Mouse (Mus musculus) intestine, embryonic 14.5 days (tissue): ENCODE data around the gene Zfp715. TPM values are rescaled to one million over a fixed set of nuclear protein-coding genes. Genes with fewer than 3 reads are reported as not detected.
"Not testable (repeated sequence)": the region's sequence is repeated elsewhere in the genome, so short reads cannot be mapped to it uniquely, and the experiment has no call there.

Experiments
- ATAC-seq: fragments of 200-750 bp; cut with Nextera tagmentation; replicated peaks from 2 replicates; pipeline ENCODE4 v1.8.0; 2017; ENCODE audit warnings: low read depth, moderate number of reproducible peaks, moderate TSS enrichment, moderate library complexity; ENCODE audit not compliant: low FRiP score, low TSS enrichment
- DNase-seq: peaks from one replicate; pipeline ENCODE4 v3.0.0-alpha.2; 2018; ENCODE audit warnings: low spot score
- H3K27ac ChIP-seq: fragments of 300-500 bp; sonication (generic); 2 replicates; pipeline ENCODE4 v1.5.1; 2014; ENCODE audit warnings: low read depth, mild to moderate bottlenecking, control low read depth
- H3K27me3 ChIP-seq: fragments of 300-500 bp; sonication (generic); replicated peaks from 2 replicates; pipeline ENCODE4 v1.6.1; 2014; ENCODE audit warnings: low read length, control low read depth; ENCODE audit not compliant: control insufficient read depth, insufficient read depth
- H3K36me3 ChIP-seq: fragments of 300-500 bp; sonication (generic); 2 replicates; pipeline ENCODE4 v1.6.1; 2014; ENCODE audit warnings: low read length, control low read depth; ENCODE audit not compliant: control insufficient read depth, insufficient read depth
- H3K4me1 ChIP-seq: fragments of 300-500 bp; sonication (generic); replicated peaks from 2 replicates; pipeline ENCODE4 v1.6.1; 2014; ENCODE audit warnings: low read length, control low read depth, mixed read lengths; ENCODE audit not compliant: control insufficient read depth, insufficient read depth
- H3K4me2 ChIP-seq: fragments of 300-500 bp; sonication (generic); 2 replicates; pipeline ENCODE4 v1.6.1; 2014; ENCODE audit warnings: low read length
- H3K4me3 ChIP-seq: fragments of 300-500 bp; sonication (generic); 2 replicates; pipeline ENCODE4 v1.5.1; 2014; ENCODE audit warnings: low read depth, low read length, control low read depth, mixed read lengths
- H3K9ac ChIP-seq: fragments of 300-500 bp; sonication (generic); 2 replicates; pipeline ENCODE4 v1.6.1; 2014; ENCODE audit warnings: mild to moderate bottlenecking, low read length
- H3K9me3 ChIP-seq: fragments of 300-500 bp; sonication (generic); 2 replicates; pipeline ENCODE4 v1.6.1; 2016; ENCODE audit warnings: low read length, control low read depth; ENCODE audit not compliant: control insufficient read depth
- WGBS: fragments of 180-500 bp; shearing (Covaris S2); extraction: QIAGEN DNeasy Blood & Tissue Kit; methylation state at CpG from one replicate; pipeline ENCODE4 v1.1.7; 2014; 5-methylcytosine and 5-hydroxymethylcytosine counted together
- polyA plus RNA-seq: library from polyadenylated mRNA; unstranded; fragments of >200 nt; fragmentation: Nextera tagmentation; extraction: Ambion mirVana; gene quantifications from 2 replicates; pipeline ENCODE4 v1.2.1, GENCODE M21; 2014

Gene Zfp715
- polyA plus RNA-seq, 1 experiment from 2014 or later, result 14.1 TPM

DNA sequence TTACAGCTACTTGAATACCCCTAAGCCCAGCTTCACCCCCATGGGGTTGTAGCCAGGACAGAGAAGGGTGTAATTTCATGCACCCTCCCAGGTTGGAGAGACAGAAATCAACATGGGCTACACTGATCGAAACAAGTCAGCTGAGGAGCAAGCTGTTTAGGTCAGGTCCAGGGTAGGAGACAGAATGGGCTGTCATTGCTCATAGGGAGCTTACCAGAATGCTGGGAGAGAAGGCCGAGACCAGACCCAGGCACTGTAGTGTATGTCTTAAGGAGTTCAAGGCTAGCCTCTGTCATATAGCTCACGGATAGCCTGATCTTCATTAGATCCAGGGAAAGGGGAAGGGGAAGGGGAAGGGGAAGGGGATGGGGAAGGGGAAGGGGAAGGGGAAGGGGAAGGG lies 30.6 kb downstream of the Zfp715 start:
- 85% methylated on average over 3 of the region's 3 CpGs for WGBS
- DNase-seq (no peak), ATAC-seq (no peak)
- no peaks in the 10 kb centered on the region for H3K9me3 ChIP-seq
- H3K36me3 ChIP-seq, result no peaks in the 10 kb centered on the region
- no peaks in the 10 kb centered on the region for H3K4me1 ChIP-seq
- H3K4me3 ChIP-seq, result no peak overlapping the region
- H3K27ac ChIP-seq, result no peak overlapping the region
- no peaks in the 10 kb centered on the region for H3K27me3 ChIP-seq
- no peak overlapping the region for H3K4me2 ChIP-seq
- H3K9ac ChIP-seq, result no peak overlapping the region

DNA sequence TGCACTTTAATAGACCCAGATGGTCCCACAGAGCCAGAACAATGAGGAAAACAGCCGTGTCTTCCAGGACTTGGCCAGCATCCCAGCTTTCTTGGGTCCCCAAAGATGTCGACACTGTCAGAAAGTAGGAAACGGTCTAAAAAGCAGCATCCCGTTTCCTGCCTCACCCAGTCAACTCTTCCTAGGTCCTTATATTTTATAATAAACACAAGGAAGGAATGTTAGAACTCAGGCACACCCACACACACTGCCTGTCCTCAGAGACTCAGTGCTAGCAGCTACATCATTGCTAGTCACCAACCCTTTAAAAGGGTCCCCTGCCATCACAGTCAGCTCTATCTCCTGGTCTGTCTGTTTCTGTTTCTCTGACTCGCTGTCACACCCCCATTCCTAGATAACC lies 35.7 kb downstream of the Zfp715 start:
- no peak for ATAC-seq
- Histone ChIP-seq H3K4me1 (no peaks in the 10 kb centered on the region), H3K4me3 (no peak overlapping the region), H3K9ac (no peak overlapping the region), H3K9me3 (no peaks in the 10 kb centered on the region), H3K36me3 (no peaks in the 10 kb centered on the region), H3K27me3 (no peaks in the 10 kb centered on the region), H3K4me2 (no peak overlapping the region), H3K27ac (no peak overlapping the region)
- DNase-seq, result no peak
- 50% methylated on average over 5 of the region's 5 CpGs for WGBS

DNA sequence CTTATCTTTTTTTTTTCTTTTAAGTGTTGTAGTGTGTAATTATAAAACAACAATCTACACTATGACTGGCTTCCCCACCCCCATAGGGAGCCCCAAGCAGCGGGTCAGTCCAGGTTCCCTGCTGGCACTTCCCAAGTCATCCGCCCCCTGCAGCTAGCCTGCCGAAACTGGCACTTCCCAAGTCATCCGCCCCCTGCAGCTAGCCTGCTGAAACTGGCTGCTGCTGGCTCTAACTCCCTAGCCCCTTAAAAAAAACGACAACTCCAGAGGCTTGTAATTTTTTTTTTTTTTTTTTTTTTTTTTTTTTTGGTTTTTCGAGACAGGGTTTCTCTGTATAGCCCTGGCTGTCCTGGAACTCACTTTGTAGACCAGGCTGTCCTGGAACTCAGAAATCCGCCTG lies 36.9 kb downstream of the Zfp715 start:
- WGBS, result 53% methylated on average over 6 of the region's 7 CpGs
- not testable (repeated sequence) for H3K27me3 ChIP-seq, H3K27ac ChIP-seq, H3K36me3 ChIP-seq, H3K4me1 ChIP-seq, H3K9me3 ChIP-seq, H3K4me2 ChIP-seq, H3K9ac ChIP-seq, ATAC-seq, H3K4me3 ChIP-seq, DNase-seq

DNA sequence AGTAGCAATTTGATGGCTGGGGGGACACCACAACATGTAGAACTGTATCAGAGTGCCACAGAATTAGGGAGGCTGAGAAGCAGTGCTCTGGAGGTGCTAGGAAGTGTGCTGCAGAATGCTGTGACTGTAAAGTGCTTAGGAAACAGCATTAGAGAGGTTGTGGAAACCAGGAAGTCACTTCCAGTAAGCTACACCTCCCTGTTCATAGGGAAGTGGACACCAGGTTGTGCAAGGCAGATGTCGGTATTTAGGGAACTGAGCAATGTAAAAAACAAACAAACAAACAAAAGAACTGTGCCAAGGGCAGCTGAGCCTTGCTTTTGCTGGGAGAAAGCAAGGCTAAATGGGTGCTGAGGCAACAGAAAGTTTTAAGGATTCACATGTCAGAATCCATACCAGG lies 39.6 kb downstream of the Zfp715 start:
- 65% methylated on average over 1 of the region's 1 CpGs for WGBS
- Histone ChIP-seq H3K4me2 (no peak overlapping the region), H3K27me3 (no peaks in the 10 kb centered on the region), H3K27ac (no peak overlapping the region), H3K4me1 (no peaks in the 10 kb centered on the region), H3K36me3 (no peaks in the 10 kb centered on the region), H3K9me3 (0 out of 2 replicates have a peak, but pooled peaks cover 4% of the 10 kb centered on the region), H3K4me3 (no peak overlapping the region), H3K9ac (no peak overlapping the region)
- no peak for DNase-seq
- no peak for ATAC-seq

DNA sequence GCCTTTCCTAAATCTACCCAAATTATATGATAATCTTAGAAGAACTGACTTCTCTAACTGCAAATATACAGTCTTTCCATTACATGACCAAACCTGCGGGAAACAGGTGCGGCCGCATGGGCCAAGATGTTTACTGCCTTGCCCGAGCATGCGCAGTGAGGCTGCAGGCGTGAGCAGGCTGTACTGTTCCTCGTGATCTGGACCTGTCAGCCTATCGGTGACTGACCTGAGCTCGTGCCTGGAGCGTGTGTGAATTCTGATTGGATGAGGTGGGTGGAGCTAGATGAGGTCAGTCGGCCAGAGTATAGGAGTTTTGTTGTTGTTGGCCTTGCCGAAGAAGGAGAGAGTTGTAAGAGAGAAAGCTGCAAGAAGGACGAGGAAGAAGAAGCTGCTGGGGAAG lies 45.7 kb downstream of the Zfp715 start:
- not testable (repeated sequence) for H3K4me2 ChIP-seq, H3K36me3 ChIP-seq, ATAC-seq, H3K4me1 ChIP-seq, H3K9me3 ChIP-seq, H3K27ac ChIP-seq, H3K4me3 ChIP-seq, H3K9ac ChIP-seq, H3K27me3 ChIP-seq, DNase-seq
- WGBS, result 90% methylated on average over 13 of the region's 13 CpGs

DNA sequence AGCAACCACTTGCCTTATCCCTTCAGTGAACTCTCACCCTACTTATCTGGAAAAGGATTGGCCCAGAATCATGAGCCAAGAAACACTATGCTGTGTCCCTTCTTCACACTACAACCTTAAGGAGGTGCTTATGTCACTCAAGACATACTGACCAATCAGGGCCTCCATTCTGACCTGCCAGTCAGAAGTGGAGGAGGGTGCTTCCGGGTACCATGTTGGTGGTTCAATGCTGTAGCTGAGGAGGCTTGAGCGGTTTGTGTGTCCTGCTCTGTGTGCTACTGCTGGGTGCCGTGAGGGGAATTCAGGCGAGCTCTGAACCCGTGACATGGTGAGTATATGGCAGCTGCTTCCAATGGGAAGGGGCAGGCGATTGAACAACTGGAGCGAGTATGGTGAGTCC lies 59.6 kb downstream of the Zfp715 start:
- Histone ChIP-seq H3K27me3 (no peaks in the 10 kb centered on the region), H3K9ac (no peak overlapping the region), H3K27ac (no peak overlapping the region), H3K4me2 (no peak overlapping the region), H3K4me3 (no peak overlapping the region), H3K9me3 (no peaks in the 10 kb centered on the region), H3K4me1 (no peaks in the 10 kb centered on the region), H3K36me3 (no peaks in the 10 kb centered on the region)
- ATAC-seq, result no peak
- WGBS, result 80% methylated on average over 7 of the region's 7 CpGs
- DNase-seq, result no peak

DNA sequence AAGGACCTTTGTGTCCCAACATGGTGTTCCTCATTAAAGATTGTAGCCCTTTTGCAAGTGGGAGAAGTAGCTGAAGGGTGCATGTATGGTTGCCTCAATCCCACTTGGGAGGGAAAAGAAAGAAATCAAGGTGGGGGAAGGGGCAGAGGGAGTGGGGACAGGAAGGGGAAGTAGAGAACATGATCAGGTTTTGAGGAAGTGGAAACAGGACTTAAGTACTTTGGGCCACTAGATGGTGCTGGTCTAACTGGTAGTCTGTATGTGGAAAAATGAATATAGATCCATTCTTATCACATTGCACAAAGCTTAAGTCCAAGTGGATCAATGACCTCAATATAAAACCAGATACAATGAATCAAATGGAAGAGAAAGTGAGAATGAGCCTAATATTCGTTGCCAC lies 62.4 kb downstream of the Zfp715 start:
- H3K4me2 ChIP-seq, H3K27me3 ChIP-seq, H3K9me3 ChIP-seq, H3K4me1 ChIP-seq, DNase-seq, H3K9ac ChIP-seq, H3K36me3 ChIP-seq, ATAC-seq, H3K4me3 ChIP-seq, H3K27ac ChIP-seq: not testable (repeated sequence)
- 73% methylated on average over 1 of the region's 1 CpGs for WGBS

Other genes starting within 250 kb of the Zfp715 start
- not detected in 2 replicates for gene Zfp936, start 199.1 kb downstream of the Zfp715 start, polyA plus RNA-seq
- gene Siglecf, start 38.0 kb upstream of the Zfp715 start, polyA plus RNA-seq, result 0.30 and 0.66 TPM in 2 replicates
- gene Siglecg, start 94.9 kb upstream of the Zfp715 start, polyA plus RNA-seq, result 0.20 and 0.31 TPM in 2 replicates
- 0.22 and 0.60 TPM in 2 replicates for gene Lim2, start 114.4 kb upstream of the Zfp715 start, polyA plus RNA-seq
- gene Nkg7, start 123.8 kb upstream of the Zfp715 start, polyA plus RNA-seq, result 2.8 and 3.4 TPM in 2 replicates
- gene Cldnd2, start 127.5 kb upstream of the Zfp715 start, polyA plus RNA-seq, result not detected in 2 replicates
- gene Etfb, start 130.8 kb upstream of the Zfp715 start, polyA plus RNA-seq, result 347 and 370 TPM in 2 replicates
- 0.39 TPM in 1 of 2 replicates, not detected in the other for gene Gm45233, start 130.8 kb upstream of the Zfp715 start, polyA plus RNA-seq
- gene Vsig10l, start 149.9 kb upstream of the Zfp715 start, polyA plus RNA-seq, result 4.2 and 5.6 TPM in 2 replicates
- gene Iglon5, start 176.8 kb upstream of the Zfp715 start, polyA plus RNA-seq, result 0.67 and 0.72 TPM in 2 replicates
- not detected in 2 replicates for gene 4931406B18Rik, start 192.6 kb upstream of the Zfp715 start, polyA plus RNA-seq
- 1.7 and 2.0 TPM in 2 replicates for gene Cd33, start 231.1 kb upstream of the Zfp715 start, polyA plus RNA-seq
- gene Zfp658, start 249.0 kb upstream of the Zfp715 start, polyA plus RNA-seq, result 3.4 and 3.8 TPM in 2 replicates